Mouse (Mus musculus) macrophage (primary cell): ENCODE results near the gene Trim69. TPM values are rescaled to one million over a fixed set of nuclear protein-coding genes. Genes with fewer than 3 reads are reported as not detected.

Experiments
- H3K27ac ChIP-seq: fragments of 350-480 bp; formaldehyde crosslinking; 2 replicates; pipeline ENCODE4 v1.9.0; 2021
- H3K36me3 ChIP-seq: fragments of 350-480 bp; formaldehyde crosslinking; 2 replicates; pipeline ENCODE4 v1.9.0; 2021; ENCODE audit errors: inconsistent target
- H3K4me3 ChIP-seq: fragments of 350-480 bp; formaldehyde crosslinking; 2 replicates; pipeline ENCODE4 v1.9.0; 2021; ENCODE audit errors: inconsistent target
- H3K79me2 ChIP-seq: fragments of 350-480 bp; formaldehyde crosslinking; 2 replicates; pipeline ENCODE4 v1.9.0; 2021; ENCODE audit errors: inconsistent target
- WGBS: methylation state at CpG from one replicate; pipeline ENCODE4 v1.1.7; 2026; ENCODE audit warnings: inconsistent platforms; ENCODE audit not compliant: missing documents; 5-methylcytosine and 5-hydroxymethylcytosine counted together
- polyA plus RNA-seq: library from polyadenylated mRNA; stranded (reverse); fragments of 250-400 nt; gene quantifications from 3 replicates; pipeline ENCODE4 v1.2.4, GENCODE M21; 2018; ENCODE audit warnings: inconsistent platforms
- total RNA-seq, 78 experiments: library from RNA; depleted of rRNA; stranded (reverse); fragments of 250-400 nt; gene quantifications; 1 replicate in 9 of 78; 2 replicates in 24 of 78; 3 replicates in 43 of 78; 4 replicates in 2 of 78; pipeline ENCODE4 v1.2.4; 2018; ENCODE audit warnings: inconsistent platforms in 56 of 78

The Trim69 gene
- 1 to 10 TPM in 3 of 26 experiments, under 1 TPM in 15, not detected in 8; 0.40 to 1.2 (median 0.59) TPM for total RNA-seq (2018; cell fraction: chromatin; rRNA removed)
- total RNA-seq (2018; cell fraction: cytosol; rRNA removed), result under 1 TPM in 10 of 26 experiments, not detected in 16; 0.07 to 0.18 (median 0.14) TPM
- total RNA-seq (2018; cell fraction: nucleus; rRNA removed), result 1 to 10 TPM in 4 of 26 experiments, under 1 TPM in 14, not detected in 8; 0.23 to 3.9 (median 0.67) TPM
- polyA plus RNA-seq, result 0.07 to 0.12 TPM in 2 of 3 replicates, not detected in the other

- Histone ChIP-seq H3K36me3 (no peaks in the 10 kb centered on the region), H3K79me2 (no peaks in the 10 kb centered on the region), H3K27ac (peak within 1 kb of the TSS; percentile 99), H3K4me3 (no peak within 1 kb of the TSS)
- 43% methylated on average over 2 of the region's 2 CpGs for WGBS
These were observed at the start of gene Trim69 for GRCm38 (mm10) chr2:122160680-122161079. Gene Trim69 (plus strand): TSS chr2:122160700.

GRCm38 (mm10) chr2:122116888-122117287, 43.6 kb upstream of the Trim69 start:
- Histone ChIP-seq H3K79me2 (peaks cover 59% of the 10 kb centered on the region), H3K36me3 (peaks cover 21% of the 10 kb centered on the region), H3K27ac (peak overlapping the region; percentile 81), H3K4me3 (peak overlapping the region; percentile 85)
- 95% methylated on average over 2 of the region's 2 CpGs for WGBS

GRCm38 (mm10) chr2:122117961-122118958, 42.2 kb upstream of the Trim69 start, which contains the start of gene Spg11:
Gene Spg11 (minus strand): TSS chr2:122118386.
- Histone ChIP-seq H3K79me2 (peaks cover 46% of the 10 kb centered on the region), H3K36me3 (peaks cover 16% of the 10 kb centered on the region; the same call in 1 of the 2 replicates), H3K27ac (peak within 1 kb of the TSS; percentile 87), H3K4me3 (peak within 1 kb of the TSS; percentile 85)
- WGBS, result under 1% methylated on average over 47 of the region's 47 CpGs

- WGBS, result 41% methylated on average over 12 of the region's 12 CpGs
- H3K4me3 ChIP-seq, result no peak overlapping the region
- H3K27ac ChIP-seq, result no peak overlapping the region
- no peaks in the 10 kb centered on the region for H3K79me2 ChIP-seq
- no peaks in the 10 kb centered on the region for H3K36me3 ChIP-seq
These were observed 34.6 kb upstream of the Trim69 start for GRCm38 (mm10) chr2:122125680-122126572.

GRCm38 (mm10) chr2:122126765-122127347, 33.6 kb upstream of the Trim69 start:
- 7% methylated on average over 5 of the region's 5 CpGs for WGBS
- Histone ChIP-seq H3K79me2 (no peaks in the 10 kb centered on the region), H3K27ac (0 out of 2 replicates have a peak overlapping the region, but pooled peaks have one; percentile 2), H3K4me3 (no peak overlapping the region), H3K36me3 (no peaks in the 10 kb centered on the region)

GRCm38 (mm10) chr2:122127635-122128034, 32.9 kb upstream of the Trim69 start:
- no peaks in the 10 kb centered on the region for H3K79me2 ChIP-seq
- no peak overlapping the region for H3K4me3 ChIP-seq
- no peaks in the 10 kb centered on the region for H3K36me3 ChIP-seq
- WGBS, result 87% methylated on average over 4 of the region's 4 CpGs
- H3K27ac ChIP-seq, result no peak overlapping the region

GRCm38 (mm10) chr2:122132078-122132477, 28.4 kb upstream of the Trim69 start:
- Histone ChIP-seq H3K36me3 (no peaks in the 10 kb centered on the region), H3K79me2 (no peaks in the 10 kb centered on the region), H3K4me3 (no peak overlapping the region), H3K27ac (no peak overlapping the region)
- WGBS, result 47% methylated on average over 2 of the region's 2 CpGs

- no peak overlapping the region for H3K4me3 ChIP-seq
- no peaks in the 10 kb centered on the region for H3K36me3 ChIP-seq
- WGBS, result 48% methylated on average over 2 of the region's 2 CpGs
- H3K27ac ChIP-seq, result no peak overlapping the region
- H3K79me2 ChIP-seq, result no peaks in the 10 kb centered on the region
These were observed 27.9 kb upstream of the Trim69 start for GRCm38 (mm10) chr2:122132618-122133017.

- Histone ChIP-seq H3K4me3 (no peak overlapping the region), H3K79me2 (no peaks in the 10 kb centered on the region), H3K36me3 (no peaks in the 10 kb centered on the region), H3K27ac (no peak overlapping the region)
- 31% methylated on average over 5 of the region's 5 CpGs for WGBS
These were observed 22.5 kb upstream of the Trim69 start for GRCm38 (mm10) chr2:122137839-122138465.

GRCm38 (mm10) chr2:122140815-122141214, 19.7 kb upstream of the Trim69 start:
- Histone ChIP-seq H3K27ac (no peak overlapping the region), H3K4me3 (no peak overlapping the region), H3K36me3 (no peaks in the 10 kb centered on the region), H3K79me2 (no peaks in the 10 kb centered on the region)
- 91% methylated on average over 2 of the region's 2 CpGs for WGBS

- H3K27ac ChIP-seq, result no peak overlapping the region
- whole genome bisulfite sequencing, result 83% methylated on average over 5 of the region's 5 CpGs
- H3K36me3 ChIP-seq, result no peaks in the 10 kb centered on the region
- no peak overlapping the region for H3K4me3 ChIP-seq
- no peaks in the 10 kb centered on the region for H3K79me2 ChIP-seq
These were observed 19.1 kb upstream of the Trim69 start for GRCm38 (mm10) chr2:122141332-122141967.

- 91% methylated on average over 3 of the region's 3 CpGs for WGBS
- H3K79me2 ChIP-seq, result peaks cover 8% of the 10 kb centered on the region
These were observed 17.4 kb upstream of the Trim69 start for GRCm38 (mm10) chr2:122143111-122143510.

GRCm38 (mm10) chr2:122145756-122146155, 14.7 kb upstream of the Trim69 start:
- H3K27ac ChIP-seq, result peak overlapping the region; percentile 97
- H3K36me3 ChIP-seq, result peaks cover 12% of the 10 kb centered on the region; the same call in 1 of the 2 replicates
- H3K79me2 ChIP-seq, result peaks cover 34% of the 10 kb centered on the region
- H3K4me3 ChIP-seq, result no peak overlapping the region
- WGBS, result 22% methylated on average over 4 of the region's 4 CpGs

More at GRCm38 (mm10) chr2:122143111-122143510, 17.4 kb upstream of the Trim69 start:
- Histone ChIP-seq H3K27ac (no peak overlapping the region), H3K4me3 (no peak overlapping the region), H3K36me3 (no peaks in the 10 kb centered on the region)
